Mouse (Mus musculus) brain, adult 2 months (tissue): ENCODE results near the gene Camkv.

ENCODE experiments used
- DNase-seq: peaks from one replicate; pipeline ENCODE4 v3.0.0; 2011; ENCODE audit warnings: low read depth, low spot score

Gene Camkv

GRCm38 (mm10) chr9:107935374-107935773, at the start of gene Camkv:
Gene Camkv, plus strand, starts transcription at chr9:107935674.
- no peak for DNase-seq

- peak; percentile 98 for DNase-seq
These were observed 47.6 kb upstream of the Camkv start, which contains the start of gene Mon1a for GRCm38 (mm10) chr9:107887804-107888266. Gene Mon1a, plus strand, starts transcription at chr9:107888151.

- peak; percentile 65 for DNase-seq
These were observed 47.1 kb upstream of the Camkv start for GRCm38 (mm10) chr9:107888267-107888850.

GRCm38 (mm10) chr9:107890260-107890659, 45.2 kb upstream of the Camkv start:
- DNase-seq, result no peak

GRCm38 (mm10) chr9:107891023-107891422, 44.5 kb upstream of the Camkv start:
- no peak for DNase-seq

- no peak for DNase-seq
These were observed 36.9 kb upstream of the Camkv start for GRCm38 (mm10) chr9:107898563-107898962.

- DNase-seq, result no peak
These were observed 35.6 kb upstream of the Camkv start for GRCm38 (mm10) chr9:107899855-107900254.

GRCm38 (mm10) chr9:107900840-107901626, 34.4 kb upstream of the Camkv start:
- peak; percentile 95 for DNase-seq

GRCm38 (mm10) chr9:107901627-107901914, 33.9 kb upstream of the Camkv start:
- no peak for DNase-seq

GRCm38 (mm10) chr9:107904726-107905125, 30.7 kb upstream of the Camkv start:
- DNase-seq, result peak; percentile 91

GRCm38 (mm10) chr9:107906252-107906966, 29.1 kb upstream of the Camkv start, which contains the start of gene Mst1r:
Gene Mst1r, plus strand, starts transcription at chr9:107906873.
- DNase-seq, result peak; percentile 22

- no peak for DNase-seq
These were observed 28.3 kb upstream of the Camkv start for GRCm38 (mm10) chr9:107906967-107907800.

- no peak for DNase-seq
These were observed 27.7 kb upstream of the Camkv start for GRCm38 (mm10) chr9:107907801-107908120.

GRCm38 (mm10) chr9:107908410-107909158, 26.9 kb upstream of the Camkv start:
- DNase-seq, result no peak

- no peak for DNase-seq
These were observed 25.3 kb upstream of the Camkv start for GRCm38 (mm10) chr9:107910025-107910769.

- no peak for DNase-seq
These were observed 20.6 kb upstream of the Camkv start for GRCm38 (mm10) chr9:107914764-107915420.

- peak; percentile 78 for DNase-seq
These were observed 17.4 kb upstream of the Camkv start for GRCm38 (mm10) chr9:107917895-107918608.

- DNase-seq, result peak; percentile 61
These were observed 16.6 kb upstream of the Camkv start for GRCm38 (mm10) chr9:107918884-107919283.

GRCm38 (mm10) chr9:107919441-107919840, 16.0 kb upstream of the Camkv start:
- no peak for DNase-seq
